Mouse (Mus musculus) MEL (cell line): ENCODE measurements around the gene Crkl. TPM values are rescaled to one million over a fixed set of nuclear protein-coding genes. Genes with fewer than 3 reads are reported as not detected.
A peak's percentile ranks its signal among the peaks of the same experiment; 100 is the strongest.

Source experiments
- DNase-seq: peaks from one replicate; pipeline ENCODE4 v3.0.0; 2011; ENCODE audit warnings: low read depth, low spot score
- H3K27ac ChIP-seq: 2 replicates; pipeline ENCODE4 v1.5.1; 2012; ENCODE audit warnings: low read depth, mild to moderate bottlenecking, control low read depth, low read length, moderate library complexity; ENCODE audit not compliant: control insufficient read depth
- H3K27me3 ChIP-seq, 2 experiments: fragments of 150-350 bp in 1 of 2; sonication (generic) in 1 of 2; 2 replicates each; pipeline ENCODE4 v1.6.1; 2012; ENCODE audit warnings: low read length in 2 of 2, mild to moderate bottlenecking in 2 of 2, improper control_type of control experiment in 1 of 2, moderate library complexity in 1 of 2; ENCODE audit not compliant: insufficient read depth in 2 of 2, control insufficient read depth in 1 of 2
- H3K36me3 ChIP-seq, 2 experiments: 2 replicates each; pipeline ENCODE4 v1.6.1; 2012 to 2014; ENCODE audit warnings: low read length in 2 of 2, improper control_type of control experiment in 1 of 2, inconsistent platforms in 1 of 2, mild to moderate bottlenecking in 1 of 2; ENCODE audit not compliant: insufficient read depth in 2 of 2, control insufficient read depth in 1 of 2
- H3K4me1 ChIP-seq, 2 experiments: fragments of 150-350 bp in 1 of 2; sonication (generic) in 1 of 2; 2 replicates each; pipeline ENCODE4 v1.6.1; 2012; ENCODE audit warnings: low read length in 2 of 2, improper control_type of control experiment in 1 of 2, mild to moderate bottlenecking in 1 of 2; ENCODE audit not compliant: insufficient read depth in 2 of 2, control insufficient read depth in 1 of 2
- H3K4me3 ChIP-seq, 2 experiments: fragments of 150-350 bp in 1 of 2; sonication (generic) in 1 of 2; 2 replicates each; pipeline ENCODE4 v1.5.1; 2012; ENCODE audit warnings: low read depth in 2 of 2, low read length in 2 of 2, mild to moderate bottlenecking in 2 of 2, moderate library complexity in 2 of 2, control low read depth in 1 of 2, improper control_type of control experiment in 1 of 2; ENCODE audit not compliant: control insufficient read depth in 1 of 2, insufficient read depth in 1 of 2
- H3K79me2 ChIP-seq: 2 replicates; pipeline ENCODE4 v1.6.1; 2012; ENCODE audit warnings: mild to moderate bottlenecking, low read length, moderate library complexity; ENCODE audit not compliant: control insufficient read depth, poor library complexity, insufficient read depth
- H3K9ac ChIP-seq: 2 replicates; pipeline ENCODE4 v1.6.1; 2012; ENCODE audit warnings: low read depth, mild to moderate bottlenecking, control low read depth, low read length, moderate library complexity; ENCODE audit not compliant: control insufficient read depth, poor library complexity, severe bottlenecking
- H3K9me3 ChIP-seq: fragments of 150-350 bp; sonication (generic); replicated peaks from 2 replicates; pipeline ENCODE4 v1.6.1; 2012; ENCODE audit warnings: mild to moderate bottlenecking, low read length, improper control_type of control experiment, moderate library complexity; ENCODE audit not compliant: insufficient read depth
- BHLHE40 ChIP-seq: IDR thresholded peaks from 2 replicates; pipeline ENCODE4 v1.6.1; 2012; ENCODE audit warnings: low read depth, mild to moderate bottlenecking, inconsistent platforms, low read length, improper control_type of control experiment, borderline replicate concordance
- CHD2 ChIP-seq: IDR thresholded peaks from 2 replicates; pipeline ENCODE4 v1.6.1; 2011; ENCODE audit warnings: low read length, improper control_type of control experiment
- CTCF ChIP-seq, 3 experiments: IDR thresholded peaks in 2 of 3; conservative IDR thresholded peaks in 1 of 3; 2 replicates each; pipeline ENCODE4 v1.5.1; 2011 to 2012; ENCODE audit warnings: low read length in 3 of 3, low read depth in 2 of 3, mild to moderate bottlenecking in 2 of 3, improper control_type of control experiment in 1 of 3, inconsistent platforms in 1 of 3, mixed read lengths in 1 of 3, moderate library complexity in 1 of 3; ENCODE audit not compliant: control insufficient read depth in 1 of 3, insufficient read depth in 1 of 3, poor library complexity in 1 of 3, severe bottlenecking in 1 of 3
- E2F4 ChIP-seq: IDR thresholded peaks from 2 replicates; pipeline ENCODE4 v1.6.1; 2011; ENCODE audit warnings: low read depth, low read length, improper control_type of control experiment, borderline replicate concordance
- JUND ChIP-seq: IDR thresholded peaks from 2 replicates; pipeline ENCODE4 v1.6.1; 2011; ENCODE audit warnings: low read depth, mild to moderate bottlenecking, improper control_type of control experiment, low read length
- KAT2A ChIP-seq: conservative IDR thresholded peaks from 2 replicates; pipeline ENCODE4 v1.6.1; 2012; ENCODE audit warnings: low read depth, low read length, improper control_type of control experiment, inconsistent platforms
- MEF2A ChIP-seq: IDR thresholded peaks from 2 replicates; pipeline ENCODE4 v1.6.1; 2014; ENCODE audit warnings: low read depth, mild to moderate bottlenecking, inconsistent platforms, low read length, improper control_type of control experiment; ENCODE audit not compliant: poor library complexity, insufficient replicate concordance, severe bottlenecking; ENCODE audit errors: extremely low read depth
- MYC ChIP-seq: IDR thresholded peaks from 2 replicates; pipeline ENCODE4 v1.6.1; 2011; ENCODE audit warnings: low read depth, mild to moderate bottlenecking, low read length, improper control_type of control experiment, moderate library complexity
- NELFE ChIP-seq: IDR thresholded peaks from 2 replicates; pipeline ENCODE4 v1.6.1; 2011; ENCODE audit warnings: low read depth, low read length, improper control_type of control experiment
- SIN3A ChIP-seq: IDR thresholded peaks from 2 replicates; pipeline ENCODE4 v1.6.1; 2012; ENCODE audit warnings: low read length, improper control_type of control experiment, inconsistent platforms
- SMC3 ChIP-seq: IDR thresholded peaks from 2 replicates; pipeline ENCODE4 v1.6.1; 2011; ENCODE audit warnings: low read depth, low read length, improper control_type of control experiment
- TAL1 ChIP-seq: IDR thresholded peaks from 2 replicates; pipeline ENCODE4 v1.6.1; 2012; ENCODE audit warnings: mild to moderate bottlenecking, inconsistent platforms, low read length, moderate library complexity, mixed read lengths
- TCF12 ChIP-seq: IDR thresholded peaks from 2 replicates; pipeline ENCODE4 v1.6.1; 2014; ENCODE audit warnings: low read depth, mild to moderate bottlenecking, inconsistent platforms, low read length, improper control_type of control experiment, moderate library complexity
- UBTF ChIP-seq: IDR thresholded peaks from 2 replicates; pipeline ENCODE4 v1.6.1; 2012; ENCODE audit warnings: low read depth, mild to moderate bottlenecking, inconsistent platforms, low read length, improper control_type of control experiment, moderate library complexity, borderline replicate concordance; ENCODE audit not compliant: insufficient read depth
- ZMIZ1 ChIP-seq: IDR thresholded peaks from 2 replicates; pipeline ENCODE4 v1.6.1; 2012; ENCODE audit warnings: low read depth, mild to moderate bottlenecking, inconsistent platforms, low read length, improper control_type of control experiment, moderate library complexity
- ZNF384 ChIP-seq: IDR thresholded peaks from 2 replicates; pipeline ENCODE4 v1.6.1; 2012; ENCODE audit warnings: low read depth, mild to moderate bottlenecking, inconsistent platforms, low read length, improper control_type of control experiment
- polyA plus RNA-seq, 2 experiments: library from polyadenylated mRNA; stranded (reverse) in 1 of 2; unstranded in 1 of 2; fragments of >175 nt in 1 of 2; fragments of >200 nt in 1 of 2; gene quantifications; 2 replicates each; pipeline versions ENCODE4 v1.2.1 to v1.2.4; 2012; ENCODE audit warnings: low replicate concordance in 2 of 2, low read depth in 1 of 2; ENCODE audit not compliant: insufficient read length in 2 of 2, insufficient read depth in 1 of 2, missing spikeins in 1 of 2
- total RNA-seq: library from RNA; depleted of rRNA; stranded (reverse); fragments of 300-350 nt; gene quantifications from 2 replicates; pipeline ENCODE4 v1.2.3, GENCODE M21; 2012

Crkl gene
- total and polyA plus RNA-seq, 3 experiments = 14.9 to 146 (median 34.6) TPM

DNA sequence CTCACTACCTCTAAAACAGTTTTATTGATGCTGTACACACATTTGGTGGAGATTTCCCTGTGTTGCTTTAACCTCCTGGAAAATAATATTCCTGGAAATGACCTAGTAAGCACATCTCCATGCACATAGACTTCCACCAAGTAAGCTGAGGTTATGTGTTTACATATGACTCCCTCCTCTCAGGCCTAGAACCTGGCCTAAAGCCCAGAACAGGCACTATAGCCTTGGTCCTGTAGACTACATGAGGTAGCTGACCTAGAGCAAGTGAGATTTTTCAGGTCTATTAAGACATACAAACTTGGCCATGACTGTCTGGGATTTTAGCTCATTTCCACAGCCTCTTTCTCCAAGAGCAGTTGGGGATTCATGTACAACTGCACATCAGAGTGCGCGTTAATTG is 58.4 kb downstream of the Crkl start:
- no peak overlapping the region for H3K4me3 ChIP-seq
- H3K27ac ChIP-seq = no peak overlapping the region

DNA sequence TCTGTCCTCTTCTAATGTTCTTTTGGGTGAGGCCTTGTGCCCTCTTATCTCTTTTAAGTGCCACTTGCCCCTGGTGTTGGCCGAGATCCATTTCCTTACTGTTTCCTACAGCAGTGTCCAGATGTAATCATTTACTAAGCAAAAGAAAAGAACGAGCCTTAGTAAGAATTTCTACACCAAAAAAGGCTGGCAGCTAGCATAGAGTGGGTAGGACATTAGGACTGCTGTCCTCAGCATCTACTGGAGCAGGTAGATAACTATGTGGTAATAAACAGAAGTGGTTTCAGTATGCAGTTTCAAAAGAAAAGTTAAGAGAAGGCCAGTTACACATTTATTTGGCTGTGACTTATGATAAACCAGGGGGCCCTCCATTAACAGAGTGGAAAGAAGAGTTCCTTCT is 58.9 kb downstream of the Crkl start:
- no peak for TF ChIP-seq MYC
- no peak for TF ChIP-seq CTCF (IDR thresholded peaks at IDR 0.05 in 2 of 3, conservative IDR thresholded peaks at IDR 0.05 in 1 of 3; ENCODE audit: control insufficient read depth in 1 of 3, insufficient read depth in 1 of 3, low read depth in 2 of 3, low read length in 3 of 3, poor library complexity in 1 of 3, severe bottlenecking in 1 of 3)
- no peak for TF ChIP-seq CHD2
- TF ChIP-seq E2F4 = no peak
- no peak for TF ChIP-seq MEF2A
- TF ChIP-seq TAL1 = no peak
- no peak for TF ChIP-seq TCF12
- no peak for TF ChIP-seq ZMIZ1
- Histone ChIP-seq H3K79me2 (peaks cover 8% of the 10 kb centered on the region), H3K4me3 (no peak overlapping the region), H3K9ac (no peak overlapping the region), H3K27ac (no peak overlapping the region), H3K9me3 (no peaks in the 10 kb centered on the region), H3K36me3 (peaks cover 2 to 15% of the 10 kb centered on the region in 2 experiments; a peak in 3 of 4 replicates), H3K4me1 (peaks cover 9 to 15% of the 10 kb centered on the region in 2 experiments), H3K27me3 (peaks cover 0 to under 1% of the 10 kb centered on the region in 2 experiments; a peak in 1 of 4 replicates)
- DNase-seq = no peak

More for the DNA sequence above, 58.4 kb downstream of the Crkl start:
- TF ChIP-seq TCF12 (no peak), SMC3 (no peak), BHLHE40 (no peak), SIN3A (no peak), KAT2A (no peak), NELFE (no peak), ZNF384 (no peak), JUND (no peak), UBTF (no peak)
- Histone ChIP-seq H3K79me2 (peaks cover 8% of the 10 kb centered on the region), H3K9me3 (no peaks in the 10 kb centered on the region), H3K9ac (peak overlapping the region; percentile 5; the same call in 1 of the 2 replicates), H3K36me3 (peaks cover 2 to 15% of the 10 kb centered on the region in 2 experiments; a peak in 3 of 4 replicates), H3K4me1 (peaks cover 9 to 15% of the 10 kb centered on the region in 2 experiments), H3K27me3 (peaks cover 0 to 2% of the 10 kb centered on the region in 2 experiments; a peak in 2 of 4 replicates)
- no peak for DNase-seq
